Mouse (Mus musculus) cortical plate, adult 2 months (tissue): ENCODE results near the gene Mbd4.

Experiments
- CTCF ChIP-seq: fragments of 200-500 bp; IDR thresholded peaks from 2 replicates; pipeline ENCODE4 v1.5.1; 2011; ENCODE audit warnings: mild to moderate bottlenecking, control low read depth, low read length; ENCODE audit not compliant: insufficient read depth; ENCODE audit errors: extremely low read depth
- POLR2A ChIP-seq: fragments of 200-500 bp; IDR thresholded peaks from 2 replicates; pipeline ENCODE4 v1.6.1; 2011; ENCODE audit warnings: mild to moderate bottlenecking, low read length, control low read depth; ENCODE audit not compliant: insufficient read depth; ENCODE audit errors: extremely low read depth

DNA sequence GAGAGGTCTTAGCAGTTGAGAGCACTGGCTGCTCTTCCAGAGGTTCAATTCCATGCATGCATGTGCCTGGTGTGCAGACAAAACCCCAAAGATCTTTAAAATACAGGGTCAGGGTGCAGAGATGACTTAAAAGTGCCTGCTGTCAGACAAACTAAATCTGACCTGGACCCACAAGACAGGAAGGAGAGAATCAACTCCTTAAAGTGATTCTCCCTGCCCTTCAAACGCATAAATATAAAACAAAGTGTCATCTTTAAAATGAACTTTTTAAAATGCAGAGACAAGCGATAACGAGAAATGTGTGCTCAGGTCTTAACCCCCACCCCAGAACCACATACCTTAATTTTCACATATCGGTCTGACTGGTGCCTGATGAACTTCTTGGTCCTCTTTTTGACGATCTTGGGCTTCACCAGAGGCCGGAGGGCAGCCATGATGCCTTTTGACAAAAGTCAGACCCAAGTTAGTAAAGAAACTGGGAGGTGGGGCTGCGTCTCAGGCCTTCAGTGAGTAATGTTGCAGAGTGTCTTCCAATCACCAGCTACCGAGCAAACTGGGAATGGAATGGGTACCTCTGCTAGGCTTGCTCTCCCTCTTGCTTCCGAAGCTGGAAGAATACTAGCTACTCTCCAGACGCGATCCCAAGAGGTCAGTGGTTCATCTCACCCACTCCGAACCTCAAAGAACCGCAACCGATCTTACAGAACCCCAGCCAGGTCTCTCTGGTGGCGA, 45.5 kb downstream of the Mbd4 start:
- no peak for TF ChIP-seq POLR2A
- TF ChIP-seq CTCF, result no peak
